Mouse (Mus musculus): ENCODE results near the gene Tecpr2. TPM values are rescaled to one million over a fixed set of nuclear protein-coding genes. Genes with fewer than 3 reads are reported as not detected.

Tecpr2 gene
- total RNA-seq, 1 experiment = 11.2 TPM

- no peak overlapping the region for H3K4me3 ChIP-seq (ENCODE audit: insufficient read depth in 1 of 2, low read depth in 1 of 2, low read length in 2 of 2, poor library complexity in 1 of 2, severe bottlenecking in 1 of 2)
- in situ Hi-C loops (cut with MboI; ENCODE audit: low sequenced_read_pairs in 2 of 2, unreplicated experiment in 2 of 2) = no loop called here
- no peak overlapping the region for H3K9ac ChIP-seq (ENCODE audit: insufficient read depth, low read depth, low read length, poor library complexity, severe bottlenecking)
- TF ChIP-seq CHD2 (IDR thresholded peaks at IDR 0.05; ENCODE audit: low read depth, low read length) (no peak), HCFC1 (IDR thresholded peaks at IDR 0.05; ENCODE audit: borderline replicate concordance, insufficient read depth, low read length) (no peak), ZC3H11A (IDR thresholded peaks at IDR 0.05; ENCODE audit: borderline replicate concordance, low read depth, low read length) (no peak), MAFK (IDR thresholded peaks at IDR 0.05; ENCODE audit: insufficient read depth, low read depth, low read length) (no peak), ZNF384 (IDR thresholded peaks at IDR 0.05; ENCODE audit: low read depth, low read length) (no peak)
- no peak overlapping the region for H3K27ac ChIP-seq (ENCODE audit: insufficient read depth, low read depth, low read length, poor library complexity, severe bottlenecking)
- H3K9me3 ChIP-seq (ENCODE audit: control insufficient read depth, insufficient read depth, low read depth, low read length) = no peaks in the 10 kb centered on the region
- no peak for DNase-seq (ENCODE audit: low read depth, low spot score)
- no peaks in the 10 kb centered on the region for H3K4me1 ChIP-seq (ENCODE audit: control insufficient read depth in 2 of 2, insufficient read depth in 2 of 2, low read length in 2 of 2, poor library complexity in 1 of 2)
- H3K36me3 ChIP-seq (ENCODE audit: control insufficient read depth, insufficient read depth, low read length, poor library complexity, severe bottlenecking) = peaks cover 36% of the 10 kb centered on the region
Measured at GRCm38 (mm10) chr12:110871247-110871646, 17.8 kb upstream of the Tecpr2 start.

GRCm38 (mm10) chr12:110875351-110875750 is 13.7 kb upstream of the Tecpr2 start:
- H3K27ac ChIP-seq (ENCODE audit: insufficient read depth, low read depth, low read length, poor library complexity, severe bottlenecking) = no peak overlapping the region
- H3K4me1 ChIP-seq (ENCODE audit: control insufficient read depth in 2 of 2, insufficient read depth in 2 of 2, low read length in 2 of 2, poor library complexity in 1 of 2) = no peaks in the 10 kb centered on the region
- no peak overlapping the region for H3K9ac ChIP-seq (ENCODE audit: insufficient read depth, low read depth, low read length, poor library complexity, severe bottlenecking)
- no peak for DNase-seq (ENCODE audit: low read depth, low spot score)
- no peaks in the 10 kb centered on the region for H3K9me3 ChIP-seq (ENCODE audit: control insufficient read depth, insufficient read depth, low read depth, low read length)
- peaks cover 54% of the 10 kb centered on the region for H3K36me3 ChIP-seq (ENCODE audit: control insufficient read depth, insufficient read depth, low read length, poor library complexity, severe bottlenecking)
- H3K4me3 ChIP-seq (ENCODE audit: insufficient read depth in 1 of 2, low read depth in 1 of 2, low read length in 2 of 2, poor library complexity in 1 of 2, severe bottlenecking in 1 of 2) = no peak overlapping the region
- no peak for TF ChIP-seq MAFK (IDR thresholded peaks at IDR 0.05; ENCODE audit: insufficient read depth, low read depth, low read length)
- no peak for TF ChIP-seq CHD2 (IDR thresholded peaks at IDR 0.05; ENCODE audit: low read depth, low read length)
- no peak for TF ChIP-seq HCFC1 (IDR thresholded peaks at IDR 0.05; ENCODE audit: borderline replicate concordance, insufficient read depth, low read length)
- TF ChIP-seq ZNF384 (IDR thresholded peaks at IDR 0.05; ENCODE audit: low read depth, low read length) = no peak
- TF ChIP-seq ZC3H11A (IDR thresholded peaks at IDR 0.05; ENCODE audit: borderline replicate concordance, low read depth, low read length) = no peak
- in situ Hi-C loops (cut with MboI; ENCODE audit: low sequenced_read_pairs in 2 of 2, unreplicated experiment in 2 of 2) = no loop called here

- no peak overlapping the region for H3K9ac ChIP-seq (ENCODE audit: insufficient read depth, low read depth, low read length, poor library complexity, severe bottlenecking)
- no peak overlapping the region for H3K4me3 ChIP-seq (ENCODE audit: insufficient read depth in 1 of 2, low read depth in 1 of 2, low read length in 2 of 2, poor library complexity in 1 of 2, severe bottlenecking in 1 of 2)
- TF ChIP-seq MAFK (IDR thresholded peaks at IDR 0.05; ENCODE audit: insufficient read depth, low read depth, low read length) (no peak), CHD2 (IDR thresholded peaks at IDR 0.05; ENCODE audit: low read depth, low read length) (no peak), ZC3H11A (IDR thresholded peaks at IDR 0.05; ENCODE audit: borderline replicate concordance, low read depth, low read length) (no peak), ZNF384 (IDR thresholded peaks at IDR 0.05; ENCODE audit: low read depth, low read length) (no peak), HCFC1 (IDR thresholded peaks at IDR 0.05; ENCODE audit: borderline replicate concordance, insufficient read depth, low read length) (no peak)
- in situ Hi-C loops (cut with MboI; ENCODE audit: low sequenced_read_pairs in 2 of 2, unreplicated experiment in 2 of 2) = no loop called here
- peaks cover 0 to 4% of the 10 kb centered on the region in 2 experiments; a peak in 1 of 4 replicates for H3K4me1 ChIP-seq (ENCODE audit: control insufficient read depth in 2 of 2, insufficient read depth in 2 of 2, low read length in 2 of 2, poor library complexity in 1 of 2)
- H3K36me3 ChIP-seq (ENCODE audit: control insufficient read depth, insufficient read depth, low read length, poor library complexity, severe bottlenecking) = peaks cover 29% of the 10 kb centered on the region
- no peak overlapping the region for H3K27ac ChIP-seq (ENCODE audit: insufficient read depth, low read depth, low read length, poor library complexity, severe bottlenecking)
- DNase-seq (ENCODE audit: low read depth, low spot score) = peak; percentile 81
- H3K9me3 ChIP-seq (ENCODE audit: control insufficient read depth, insufficient read depth, low read depth, low read length) = no peaks in the 10 kb centered on the region
Measured at GRCm38 (mm10) chr12:110882291-110882690, 6.8 kb upstream of the Tecpr2 start.

- H3K9ac ChIP-seq (ENCODE audit: insufficient read depth, low read depth, low read length, poor library complexity, severe bottlenecking) = no peak overlapping the region
- in situ Hi-C loops (cut with MboI; ENCODE audit: low sequenced_read_pairs in 2 of 2, unreplicated experiment in 2 of 2) = no loop called here
- H3K36me3 ChIP-seq (ENCODE audit: control insufficient read depth, insufficient read depth, low read length, poor library complexity, severe bottlenecking) = peaks cover 12% of the 10 kb centered on the region
- no peak for DNase-seq (ENCODE audit: low read depth, low spot score)
- H3K4me3 ChIP-seq (ENCODE audit: insufficient read depth in 1 of 2, low read depth in 1 of 2, low read length in 2 of 2, poor library complexity in 1 of 2, severe bottlenecking in 1 of 2) = no peak overlapping the region
- H3K4me1 ChIP-seq (ENCODE audit: control insufficient read depth in 2 of 2, insufficient read depth in 2 of 2, low read length in 2 of 2, poor library complexity in 1 of 2) = peaks cover 0 to 6% of the 10 kb centered on the region in 2 experiments; a peak in 2 of 4 replicates
- TF ChIP-seq MAFK (IDR thresholded peaks at IDR 0.05; ENCODE audit: insufficient read depth, low read depth, low read length) (no peak), ZC3H11A (IDR thresholded peaks at IDR 0.05; ENCODE audit: borderline replicate concordance, low read depth, low read length) (no peak), ZNF384 (IDR thresholded peaks at IDR 0.05; ENCODE audit: low read depth, low read length) (no peak)
- H3K9me3 ChIP-seq (ENCODE audit: control insufficient read depth, insufficient read depth, low read depth, low read length) = no peaks in the 10 kb centered on the region
- no peak overlapping the region for H3K27ac ChIP-seq (ENCODE audit: insufficient read depth, low read depth, low read length, poor library complexity, severe bottlenecking)
Measured at GRCm38 (mm10) chr12:110885251-110885650, 3.8 kb upstream of the Tecpr2 start.

GRCm38 (mm10) chr12:110888106-110888505 is 958 bp upstream of the Tecpr2 start:
- Histone ChIP-seq H3K27ac (ENCODE audit: insufficient read depth, low read depth, low read length, poor library complexity, severe bottlenecking) (no peak overlapping the region), H3K9me3 (ENCODE audit: control insufficient read depth, insufficient read depth, low read depth, low read length) (no peaks in the 10 kb centered on the region), H3K9ac (ENCODE audit: insufficient read depth, low read depth, low read length, poor library complexity, severe bottlenecking) (peak overlapping the region; percentile 89), H3K4me3 (ENCODE audit: insufficient read depth in 1 of 2, low read depth in 1 of 2, low read length in 2 of 2, poor library complexity in 1 of 2, severe bottlenecking in 1 of 2) (peak overlapping the region; percentile 78 to 93), H3K36me3 (ENCODE audit: control insufficient read depth, insufficient read depth, low read length, poor library complexity, severe bottlenecking) (peaks cover 5% of the 10 kb centered on the region; the same call in 1 of the 2 replicates), H3K4me1 (ENCODE audit: control insufficient read depth in 2 of 2, insufficient read depth in 2 of 2, low read length in 2 of 2, poor library complexity in 1 of 2) (peaks cover 0 to 2% of the 10 kb centered on the region in 2 experiments; a peak in 1 of 4 replicates)
- DNase-seq (ENCODE audit: low read depth, low spot score) = no peak
- TF ChIP-seq MAFK (IDR thresholded peaks at IDR 0.05; ENCODE audit: insufficient read depth, low read depth, low read length) (no peak), CHD2 (IDR thresholded peaks at IDR 0.05; ENCODE audit: low read depth, low read length) (no peak)
- in situ Hi-C loops (cut with MboI; ENCODE audit: low sequenced_read_pairs in 2 of 2, unreplicated experiment in 2 of 2) = no loop called here

Data from ES-E14 (cell line).